Mouse (Mus musculus) hindbrain, embryonic 10.5 days (tissue): Measurements from ENCODE around the gene Zbtb20. TPM values are rescaled to one million over a fixed set of nuclear protein-coding genes. Genes with fewer than 3 reads are reported as not detected.

ENCODE experiments used
- DNase-seq: peaks from one replicate; pipeline ENCODE4 v3.0.0-alpha.2; 2017; ENCODE audit warnings: low spot score
- H3K27ac ChIP-seq: fragments of 300-500 bp; sonication (generic); 2 replicates; pipeline ENCODE4 v1.5.1; 2016; ENCODE audit warnings: mild to moderate bottlenecking, moderate library complexity
- H3K27me3 ChIP-seq: fragments of 300-500 bp; sonication (generic); 2 replicates; pipeline ENCODE4 v1.6.1; 2016; ENCODE audit warnings: mild to moderate bottlenecking; ENCODE audit not compliant: poor library complexity, insufficient read depth, severe bottlenecking
- H3K36me3 ChIP-seq: fragments of 300-500 bp; sonication (generic); 2 replicates; pipeline ENCODE4 v1.6.1; 2016; ENCODE audit warnings: mild to moderate bottlenecking, moderate library complexity
- H3K4me1 ChIP-seq: fragments of 300-500 bp; sonication (generic); replicated peaks from 2 replicates; pipeline ENCODE4 v1.6.1; 2016; ENCODE audit warnings: mild to moderate bottlenecking
- H3K4me3 ChIP-seq: fragments of 300-500 bp; sonication (generic); 2 replicates; pipeline ENCODE4 v1.5.1; 2016; ENCODE audit warnings: mild to moderate bottlenecking, moderate library complexity
- H3K9me3 ChIP-seq: fragments of 300-500 bp; sonication (generic); 2 replicates; pipeline ENCODE4 v1.6.1; 2016; ENCODE audit warnings: mild to moderate bottlenecking, moderate library complexity
- WGBS: fragments of 180-500 bp; shearing (Covaris S2); methylation state at CpG from one replicate; pipeline ENCODE4 v1.1.7; 2016; 5-methylcytosine and 5-hydroxymethylcytosine counted together
- polyA plus RNA-seq: library from polyadenylated mRNA; unstranded; fragments of >200 nt; fragmentation: Nextera tagmentation; extraction: Ambion mirVana; gene quantifications from 2 replicates; pipeline ENCODE4 v1.2.1, GENCODE M21; 2016

The Zbtb20 gene
- polyA plus RNA-seq, 1 experiment from 2014 or later, result 41.3 TPM

DNA sequence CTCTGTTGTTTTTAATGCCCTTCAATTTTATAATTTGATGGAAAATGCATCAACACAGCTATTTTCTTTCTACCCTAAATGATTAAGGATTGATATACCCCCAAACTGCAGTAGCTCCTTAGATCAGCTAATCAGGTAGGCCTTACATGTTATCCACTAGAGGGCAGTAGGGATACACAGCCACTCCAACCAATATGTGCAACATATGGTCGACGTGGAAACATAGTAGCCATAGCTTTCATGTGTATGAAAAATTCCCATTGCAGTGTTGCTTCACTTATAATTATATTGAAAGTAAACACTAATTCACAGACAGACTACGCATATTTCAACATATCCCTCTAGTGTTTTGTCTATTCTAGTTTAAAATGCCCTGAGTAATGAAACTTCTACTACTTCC lies 664.4 kb downstream of the Zbtb20 start:
- no peak overlapping the region for H3K27ac ChIP-seq
- no peaks in the 10 kb centered on the region for H3K9me3 ChIP-seq
- no peak for DNase-seq
- H3K4me3 ChIP-seq, result no peak overlapping the region
- WGBS, result 29% methylated on average over 3 of the region's 3 CpGs
- H3K27me3 ChIP-seq, result no peaks in the 10 kb centered on the region
- no peaks in the 10 kb centered on the region for H3K36me3 ChIP-seq
- no peaks in the 10 kb centered on the region for H3K4me1 ChIP-seq

DNA sequence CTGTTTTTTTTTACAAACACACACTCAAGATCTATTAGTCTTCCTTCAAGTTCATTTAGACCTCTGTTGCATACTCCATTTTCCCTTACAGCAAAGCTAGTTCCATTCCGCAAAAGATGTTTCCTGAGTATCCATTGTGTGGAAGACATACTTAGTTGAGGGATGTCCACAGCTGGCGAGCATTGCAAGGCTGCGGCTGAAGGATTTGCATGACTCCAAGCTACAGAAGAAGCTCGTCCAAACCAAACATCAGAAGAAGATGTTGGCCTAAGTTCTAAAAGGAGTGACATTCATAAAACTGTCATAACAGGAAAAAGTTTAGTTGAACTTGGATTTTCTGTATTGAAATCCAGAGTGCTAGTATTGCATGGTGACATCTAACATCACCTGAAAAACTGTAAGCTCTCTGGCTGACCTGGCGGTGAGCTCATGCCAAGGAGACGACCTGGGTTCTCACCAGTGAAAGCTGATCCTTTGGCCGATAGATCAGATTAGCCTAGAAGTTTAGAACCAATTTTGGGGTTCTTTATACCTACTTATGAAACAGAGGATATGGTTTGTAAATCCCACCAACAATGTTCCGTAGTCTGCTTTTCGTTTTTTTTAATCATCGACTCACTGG lies 665.0 kb downstream of the Zbtb20 start:
- H3K9me3 ChIP-seq, result no peaks in the 10 kb centered on the region
- H3K27me3 ChIP-seq, result no peaks in the 10 kb centered on the region
- whole genome bisulfite sequencing, result 94% methylated on average over 10 of the region's 10 CpGs
- no peak for DNase-seq
- H3K4me3 ChIP-seq, result no peak overlapping the region
- no peaks in the 10 kb centered on the region for H3K36me3 ChIP-seq
- no peaks in the 10 kb centered on the region for H3K4me1 ChIP-seq
- H3K27ac ChIP-seq, result no peak overlapping the region

DNA sequence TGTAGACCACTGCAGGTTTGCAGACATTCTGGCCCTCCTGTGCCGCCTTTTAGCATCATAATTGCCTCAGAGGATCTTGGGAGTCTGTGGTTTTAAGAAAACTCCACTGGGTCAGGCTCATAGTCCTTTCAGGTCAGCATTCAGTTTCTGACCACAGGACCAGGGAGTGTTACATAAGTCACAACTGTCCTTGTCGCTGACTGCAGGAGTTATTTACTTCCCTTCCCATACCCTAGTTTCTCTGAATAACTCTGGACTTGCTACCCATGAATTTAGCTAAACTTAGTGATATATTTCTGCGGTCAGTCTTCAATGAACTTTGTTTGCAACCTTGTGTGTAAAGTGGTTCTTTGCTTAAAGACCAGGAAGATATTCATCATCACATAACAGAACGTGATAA lies 669.6 kb downstream of the Zbtb20 start:
- Histone ChIP-seq H3K4me3 (no peak overlapping the region), H3K9me3 (no peaks in the 10 kb centered on the region), H3K4me1 (peaks cover 42% of the 10 kb centered on the region), H3K27me3 (no peaks in the 10 kb centered on the region), H3K36me3 (no peaks in the 10 kb centered on the region), H3K27ac (no peak overlapping the region)
- DNase-seq, result no peak
- WGBS, result 92% methylated on average over 4 of the region's 4 CpGs

DNA sequence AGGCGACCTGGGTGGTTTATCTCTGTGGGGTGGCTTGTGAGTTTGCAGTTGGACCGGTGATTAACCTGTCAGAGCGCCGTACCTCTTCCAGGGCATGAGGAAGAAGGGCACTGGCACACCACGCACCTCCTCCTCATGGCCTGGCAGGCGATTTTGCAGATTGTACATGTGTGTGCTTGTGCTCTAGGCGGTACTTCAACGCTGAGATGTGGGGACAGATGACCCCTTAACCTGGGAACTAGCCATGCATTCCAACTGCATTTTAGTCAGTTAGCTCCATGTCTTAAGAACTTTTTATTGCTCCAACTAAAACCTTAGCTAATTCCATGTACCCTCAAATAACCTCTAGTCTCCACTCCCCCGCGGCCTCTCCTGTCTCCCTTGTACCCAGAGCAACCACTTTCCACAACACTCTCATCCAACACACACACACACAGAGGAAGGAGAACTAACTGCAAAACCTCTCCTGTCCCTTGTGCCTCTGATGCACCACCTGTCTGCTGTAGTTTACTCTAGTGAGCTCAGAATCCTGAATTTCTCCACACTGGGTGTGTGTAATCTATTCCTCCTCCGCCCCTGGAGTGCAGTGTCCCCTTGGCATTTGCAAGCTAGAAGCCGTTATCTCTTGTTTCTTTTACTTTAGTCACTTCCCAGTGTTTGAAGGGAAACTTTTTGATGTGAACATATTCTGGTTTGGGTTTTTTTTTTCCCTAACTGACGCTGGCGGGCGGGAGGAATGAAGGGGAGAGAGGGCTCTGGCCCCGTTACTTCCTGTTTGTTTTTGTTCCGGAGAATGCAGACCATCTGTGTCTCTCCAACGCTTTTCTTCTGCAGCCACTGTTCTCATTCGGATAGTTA lies 671.9 kb downstream of the Zbtb20 start:
- Histone ChIP-seq H3K9me3 (no peaks in the 10 kb centered on the region), H3K4me3 (no peak overlapping the region), H3K36me3 (no peaks in the 10 kb centered on the region), H3K27ac (peak overlapping the region; percentile 62), H3K4me1 (peaks cover 44% of the 10 kb centered on the region), H3K27me3 (no peaks in the 10 kb centered on the region)
- DNase-seq, result no peak
- WGBS, result 59% methylated on average over 19 of the region's 19 CpGs

DNA sequence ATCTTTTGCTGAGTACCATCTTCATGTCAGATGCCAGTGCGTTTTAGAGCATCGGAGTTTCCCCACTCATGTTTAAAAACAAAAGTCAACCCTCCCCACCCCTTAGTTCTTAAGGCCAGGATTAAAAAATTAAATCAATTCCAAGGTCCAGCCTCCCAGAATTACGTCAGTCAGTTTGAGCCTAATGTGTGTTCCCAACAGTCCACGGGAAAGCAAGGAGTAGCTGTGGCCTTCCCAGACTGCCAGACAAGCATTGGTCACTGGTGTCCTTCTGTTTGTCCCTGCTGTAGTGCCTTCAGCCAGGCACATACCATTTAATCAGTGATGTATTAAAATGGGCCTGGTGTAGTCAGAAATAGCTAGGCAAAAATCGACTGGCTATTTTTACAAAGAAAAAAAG lies 673.1 kb downstream of the Zbtb20 start:
- H3K4me1 ChIP-seq, result peaks cover 44% of the 10 kb centered on the region
- no peak overlapping the region; the same call in 1 of the 2 replicates for H3K27ac ChIP-seq
- WGBS, result 83% methylated on average over 5 of the region's 5 CpGs
- H3K36me3 ChIP-seq, result no peaks in the 10 kb centered on the region
- no peaks in the 10 kb centered on the region for H3K9me3 ChIP-seq
- no peaks in the 10 kb centered on the region for H3K27me3 ChIP-seq
- H3K4me3 ChIP-seq, result no peak overlapping the region
- no peak for DNase-seq

DNA sequence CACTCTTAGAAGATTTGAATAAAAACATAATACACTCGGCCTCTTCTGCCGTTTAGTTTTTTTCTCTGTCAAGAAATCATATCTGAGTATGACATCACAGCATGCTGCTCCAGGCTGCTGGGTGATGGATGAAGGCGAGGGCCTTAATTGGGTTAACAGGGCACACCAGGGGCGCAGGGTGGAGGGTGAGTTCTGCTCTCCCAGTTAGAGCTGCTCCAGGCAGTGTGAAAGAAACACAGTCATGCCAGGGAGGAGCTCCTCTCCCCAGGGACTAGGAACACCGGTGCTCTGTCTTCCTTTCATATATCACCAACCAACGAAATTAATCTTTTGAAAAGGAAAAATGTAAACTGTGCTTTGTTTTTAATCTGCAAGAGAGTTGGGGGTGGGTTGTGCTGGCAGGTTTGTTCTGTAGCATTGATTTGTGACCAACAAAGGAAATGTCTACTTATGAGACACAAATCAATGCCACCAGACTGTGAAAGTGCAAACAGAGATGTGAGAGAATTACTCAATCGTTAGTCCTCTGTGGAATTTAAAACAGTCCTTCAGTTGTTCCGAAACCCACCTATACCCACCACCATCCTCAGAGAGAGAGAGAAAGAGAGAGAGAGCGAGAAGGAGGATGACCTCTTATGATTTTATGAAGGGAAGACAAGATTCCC lies 673.9 kb downstream of the Zbtb20 start:
- no peak for DNase-seq

DNA sequence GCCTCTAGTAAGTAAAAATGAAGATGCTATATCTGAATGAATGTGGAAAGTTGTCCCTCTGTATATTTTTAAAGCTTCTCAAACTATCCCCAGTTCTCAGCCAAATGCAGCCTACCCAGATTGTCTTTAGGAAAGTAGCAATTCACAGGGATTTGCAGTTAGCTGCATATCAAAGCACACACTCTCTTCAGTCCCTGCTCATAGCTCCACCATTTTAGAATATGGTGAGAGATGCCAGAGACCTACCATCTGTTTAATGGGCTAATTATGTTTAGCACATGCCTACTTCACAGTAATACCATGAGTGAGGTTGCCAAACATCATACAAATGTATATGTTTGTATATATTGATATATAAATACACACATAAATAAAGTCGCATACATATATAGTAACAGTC lies 676.8 kb downstream of the Zbtb20 start:
- Histone ChIP-seq H3K9me3 (no peaks in the 10 kb centered on the region), H3K27me3 (no peaks in the 10 kb centered on the region), H3K4me1 (peaks cover 27% of the 10 kb centered on the region), H3K36me3 (no peaks in the 10 kb centered on the region), H3K4me3 (no peak overlapping the region), H3K27ac (no peak overlapping the region)
- 94% methylated on average over 1 of the region's 1 CpGs for WGBS
- DNase-seq, result no peak

More for the DNA sequence above, 673.9 kb downstream of the Zbtb20 start:
- Histone ChIP-seq H3K36me3 (no peaks in the 10 kb centered on the region), H3K4me3 (no peak overlapping the region), H3K4me1 (peaks cover 44% of the 10 kb centered on the region), H3K27me3 (no peaks in the 10 kb centered on the region), H3K27ac (peak overlapping the region; percentile 54; the same call in 1 of the 2 replicates), H3K9me3 (no peaks in the 10 kb centered on the region)
- WGBS, result 63% methylated on average over 9 of the region's 9 CpGs

DNA sequence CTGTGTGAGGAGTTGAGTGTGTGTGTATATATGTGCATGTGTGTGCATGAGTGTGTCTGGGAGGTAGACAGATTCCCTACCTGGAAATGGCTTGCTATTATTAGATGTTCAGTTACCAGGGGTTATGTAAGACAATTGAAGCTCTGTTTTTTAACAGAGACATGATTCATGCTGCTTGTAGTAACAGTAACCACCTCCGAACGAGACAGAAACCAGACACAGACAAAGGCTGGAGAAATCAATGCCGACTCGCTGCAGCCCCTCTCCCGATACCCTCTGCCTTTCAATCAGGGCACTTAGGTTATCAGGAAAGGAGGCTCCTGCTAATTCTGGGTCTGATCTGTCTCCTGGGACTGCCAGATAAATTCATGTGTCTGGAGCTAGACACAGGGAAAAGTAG lies 681.7 kb downstream of the Zbtb20 start:
- no peak for DNase-seq
- WGBS, result 68% methylated on average over 5 of the region's 5 CpGs
- Histone ChIP-seq H3K4me1 (no peaks in the 10 kb centered on the region), H3K27me3 (no peaks in the 10 kb centered on the region), H3K9me3 (no peaks in the 10 kb centered on the region), H3K36me3 (no peaks in the 10 kb centered on the region), H3K4me3 (no peak overlapping the region), H3K27ac (peak overlapping the region; percentile 50; the same call in 1 of the 2 replicates)

DNA sequence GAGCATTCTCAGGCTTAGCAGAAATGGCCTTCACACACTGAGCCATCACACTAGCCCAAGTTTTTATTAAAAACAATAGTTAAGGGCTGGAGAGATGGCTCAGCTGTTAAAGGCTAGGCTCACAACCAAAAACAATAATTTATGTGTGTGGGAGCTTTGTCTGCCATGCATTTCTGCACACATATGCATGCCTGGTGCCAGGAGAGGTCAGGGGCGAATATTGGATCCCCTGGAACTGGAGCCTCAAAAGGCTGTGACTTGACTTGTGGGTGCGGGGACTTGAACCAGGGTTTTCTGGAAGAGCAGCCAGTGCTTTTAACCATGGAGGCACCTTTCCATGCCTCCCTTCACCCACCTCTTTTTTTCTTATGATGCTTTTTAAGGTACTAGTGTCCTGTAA lies 685.6 kb downstream of the Zbtb20 start:
- Histone ChIP-seq H3K4me3 (no peak overlapping the region), H3K27me3 (no peaks in the 10 kb centered on the region), H3K36me3 (no peaks in the 10 kb centered on the region), H3K4me1 (no peaks in the 10 kb centered on the region), H3K27ac (no peak overlapping the region), H3K9me3 (no peaks in the 10 kb centered on the region)
- DNase-seq, result no peak
- 91% methylated on average over 2 of the region's 2 CpGs for WGBS

DNA sequence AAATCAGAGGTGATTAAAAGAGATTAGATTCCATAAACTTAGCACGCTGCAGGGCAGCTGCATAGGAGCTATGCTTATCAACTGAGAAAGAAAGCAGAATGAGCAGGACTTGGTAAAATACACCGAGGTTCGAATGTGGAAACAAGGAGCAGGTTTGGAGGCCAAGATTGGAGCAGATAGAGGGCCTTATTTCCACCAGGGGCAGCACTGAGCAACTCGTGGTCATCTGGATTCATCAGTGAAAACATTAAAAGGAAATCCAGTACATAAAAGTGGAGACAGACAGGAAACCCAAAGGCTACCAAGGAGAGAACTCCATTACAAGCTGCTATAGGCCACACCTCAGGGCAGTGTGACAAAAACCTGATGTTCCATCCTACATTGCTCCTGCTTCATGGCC lies 686.3 kb downstream of the Zbtb20 start:
- WGBS, result 85% methylated on average over 4 of the region's 4 CpGs
- no peak overlapping the region for H3K4me3 ChIP-seq
- H3K27me3 ChIP-seq, result no peaks in the 10 kb centered on the region
- no peaks in the 10 kb centered on the region for H3K9me3 ChIP-seq
- H3K27ac ChIP-seq, result no peak overlapping the region
- H3K36me3 ChIP-seq, result no peaks in the 10 kb centered on the region
- DNase-seq, result no peak
- H3K4me1 ChIP-seq, result no peaks in the 10 kb centered on the region

DNA sequence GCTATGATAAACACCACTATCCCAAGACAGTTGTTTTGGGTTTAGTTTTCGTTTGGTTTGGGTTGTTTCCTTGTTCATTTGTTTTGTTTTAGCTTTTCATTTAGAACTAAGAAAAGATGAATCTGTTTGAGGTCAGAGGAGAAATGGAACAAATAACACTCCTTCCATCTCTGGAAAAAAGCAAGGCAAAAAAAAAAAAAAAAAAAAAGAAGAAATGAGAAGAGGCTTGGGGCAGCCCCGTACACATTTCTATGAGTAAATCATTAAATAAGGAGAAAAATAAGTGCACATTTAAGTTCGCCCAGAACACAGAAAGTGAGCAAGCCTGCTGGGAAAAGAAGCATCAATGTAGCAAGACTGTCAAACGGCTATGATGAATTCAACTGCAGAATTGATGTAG lies 690.2 kb downstream of the Zbtb20 start:
- Histone ChIP-seq H3K36me3 (peaks cover 18% of the 10 kb centered on the region), H3K4me1 (no peaks in the 10 kb centered on the region), H3K9me3 (no peaks in the 10 kb centered on the region), H3K27me3 (no peaks in the 10 kb centered on the region), H3K27ac (no peak overlapping the region), H3K4me3 (no peak overlapping the region)
- 90% methylated on average over 4 of the region's 4 CpGs for WGBS
- DNase-seq, result no peak

DNA sequence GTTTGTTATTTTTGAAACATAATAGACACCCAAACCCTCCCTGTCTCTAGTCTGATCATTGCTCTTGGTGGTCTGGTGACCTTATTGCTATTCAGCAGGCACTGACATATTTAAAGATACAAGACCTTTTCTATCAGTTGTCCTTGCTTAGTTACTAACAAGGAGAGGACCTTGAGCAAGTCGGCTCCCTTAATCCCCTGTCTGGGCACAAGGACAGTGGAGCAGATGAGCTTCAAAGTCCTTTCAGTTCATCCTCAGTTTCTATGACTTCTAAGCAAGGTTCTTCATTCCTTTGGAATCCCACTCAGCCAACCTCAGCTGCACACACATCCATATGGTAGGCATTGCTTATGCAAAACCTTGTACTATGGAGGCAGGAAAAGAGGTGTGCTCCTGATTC lies 690.8 kb downstream of the Zbtb20 start:
- H3K9me3 ChIP-seq, result no peaks in the 10 kb centered on the region
- WGBS, result 89% methylated on average over 1 of the region's 1 CpGs
- H3K4me3 ChIP-seq, result no peak overlapping the region
- no peak overlapping the region for H3K27ac ChIP-seq
- H3K36me3 ChIP-seq, result peaks cover 24% of the 10 kb centered on the region
- H3K4me1 ChIP-seq, result no peaks in the 10 kb centered on the region
- H3K27me3 ChIP-seq, result no peaks in the 10 kb centered on the region
- no peak for DNase-seq
